Mouse (Mus musculus) kidney, postnatal 25 days (tissue): ENCODE results near the gene Sipa1.

ENCODE experiments used
- DNase-seq, 2 experiments: peaks; one replicate each; pipeline ENCODE4 v3.0.0; 2021; ENCODE audit warnings: mixed read lengths in 2 of 2

Sipa1 gene

DNA sequence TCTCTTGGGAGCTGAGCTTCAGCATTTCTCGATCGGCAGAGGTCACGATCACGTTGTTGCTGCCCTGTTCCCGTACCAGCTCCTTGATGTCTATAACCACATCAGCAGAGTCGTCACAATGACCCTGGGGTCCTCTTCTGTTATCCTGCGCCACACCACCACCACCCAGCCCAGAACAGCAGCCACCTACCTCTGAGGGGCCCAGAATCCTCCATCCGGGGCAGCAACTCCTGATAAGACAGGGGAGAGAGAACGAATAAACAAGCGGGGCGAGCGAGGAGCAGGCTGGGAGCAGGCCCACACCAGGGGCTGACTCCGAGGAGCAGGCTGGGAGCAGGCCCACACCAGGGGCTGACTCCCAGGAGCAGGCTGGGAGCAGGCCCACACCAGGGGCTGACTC is 22.9 kb upstream of the Sipa1 start:
- no peak for DNase-seq

GRCm38 (mm10) chr19:5685861-5686260 is 22.4 kb upstream of the Sipa1 start:
- no peak for DNase-seq

GRCm38 (mm10) chr19:5685431-5685830 is 21.9 kb upstream of the Sipa1 start:
- DNase-seq = no peak

DNA sequence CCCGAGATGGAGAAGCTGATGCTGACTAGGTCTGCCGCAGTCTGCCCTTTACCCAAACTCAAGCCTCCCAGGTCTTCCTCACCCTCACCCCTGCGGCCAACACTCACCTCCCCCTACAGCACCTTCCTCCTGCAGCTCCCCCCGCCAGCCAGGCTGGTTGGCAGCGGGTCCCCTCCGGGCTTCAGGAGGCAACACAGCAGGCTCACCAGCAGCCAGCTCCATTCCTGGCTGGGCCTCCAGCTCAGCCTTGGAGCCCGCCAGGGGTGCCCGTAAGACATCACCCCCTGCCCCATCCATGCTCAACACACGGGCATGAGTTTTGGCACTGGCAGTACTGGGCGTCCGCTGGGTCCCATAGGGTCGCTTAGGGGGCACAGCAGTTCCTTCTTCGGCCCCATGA is 21.5 kb upstream of the Sipa1 start:
- no peak for DNase-seq

GRCm38 (mm10) chr19:5684236-5684635 is 20.7 kb upstream of the Sipa1 start:
- peak; percentile 40 to 77 for DNase-seq

- peak; percentile 41 to 68 for DNase-seq
Observed at GRCm38 (mm10) chr19:5680432-5680831, 16.9 kb upstream of the Sipa1 start.

DNA sequence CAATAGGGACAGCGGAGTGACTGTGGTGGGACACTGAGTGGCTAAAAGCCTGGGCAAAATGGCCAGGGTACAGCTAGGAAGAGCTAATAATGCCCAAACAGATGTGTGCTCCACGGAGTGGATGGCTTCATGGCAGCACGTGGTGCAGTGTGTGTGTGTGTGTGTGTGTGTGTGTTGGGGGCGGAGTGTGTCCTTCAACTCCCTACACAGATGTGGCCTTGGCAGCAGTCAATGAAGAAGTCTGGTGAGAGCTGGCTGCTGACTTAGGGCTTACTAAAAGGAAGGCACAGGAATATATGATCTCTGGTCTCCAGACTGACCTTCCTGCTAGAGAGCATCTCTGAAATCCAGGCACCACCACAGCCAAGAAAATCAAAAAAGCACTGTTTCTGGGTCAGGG is 4.9 kb upstream of the Sipa1 start:
- no peak for DNase-seq

GRCm38 (mm10) chr19:5666386-5666785 is 2.9 kb upstream of the Sipa1 start:
- no peak for DNase-seq

DNA sequence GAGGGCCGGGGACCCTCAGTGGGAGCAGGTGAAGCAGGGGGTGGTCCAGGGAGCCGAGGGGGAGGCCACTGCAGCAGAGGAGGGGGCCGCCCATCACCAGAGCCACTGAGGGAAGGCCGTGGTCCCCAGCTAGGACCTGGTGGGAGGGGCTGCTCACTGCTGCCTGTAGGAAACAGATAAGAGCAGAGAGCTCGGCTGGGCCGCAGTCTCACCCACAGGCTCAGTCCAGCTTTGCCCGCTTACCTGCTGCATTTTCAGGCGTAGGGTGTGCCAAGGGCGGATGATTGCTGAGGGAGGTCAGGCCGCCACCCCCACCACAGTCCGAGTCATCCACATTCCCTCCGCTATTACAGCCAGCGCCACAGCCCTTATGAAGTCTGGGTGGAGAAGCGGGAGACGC is 2.0 kb upstream of the Sipa1 start:
- DNase-seq = no peak

GRCm38 (mm10) chr19:5664669-5665257 is 1.3 kb upstream of the Sipa1 start:
- DNase-seq = no peak

GRCm38 (mm10) chr19:5662310-5662709 is 1.2 kb downstream of the Sipa1 start:
- no peak for DNase-seq

DNA sequence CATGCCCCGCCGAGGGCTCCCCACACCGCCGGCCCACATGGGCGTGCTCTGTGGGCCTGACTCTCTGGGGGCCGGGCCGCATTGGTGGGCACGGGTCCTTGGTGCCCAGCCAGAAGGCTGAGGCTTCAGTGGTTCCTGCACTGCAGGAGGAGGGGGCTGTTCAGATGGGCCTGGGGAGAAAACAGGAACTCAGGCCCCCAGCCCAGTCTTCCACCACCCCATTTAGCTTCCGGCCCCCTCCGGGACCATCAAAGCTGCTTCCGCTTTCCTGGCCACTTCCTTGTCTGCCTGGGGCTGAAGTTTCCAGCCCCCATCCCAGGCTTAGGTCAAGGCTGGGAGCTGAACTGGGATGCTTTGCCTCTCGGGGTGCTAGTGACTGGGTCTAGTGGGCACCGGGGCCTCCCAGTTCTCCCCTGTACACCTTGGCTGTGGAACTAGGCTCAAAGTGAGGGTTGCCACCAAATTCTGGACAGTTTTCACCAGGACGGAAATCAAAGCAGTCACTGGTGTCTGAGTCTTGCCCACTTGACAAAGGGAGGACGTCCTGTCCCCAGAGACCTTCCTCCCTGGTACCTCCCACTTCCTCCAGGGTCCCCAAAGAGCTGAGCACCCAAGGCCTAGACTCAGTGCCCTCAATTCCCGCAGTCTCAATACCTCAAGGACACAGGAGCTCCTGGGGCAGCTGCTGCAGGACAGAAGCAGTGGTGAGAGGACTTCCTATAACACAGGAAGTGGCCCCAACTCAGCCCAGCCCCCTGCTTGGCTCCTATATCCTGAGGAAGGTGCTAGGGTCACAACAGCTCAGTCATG is 2.4 kb downstream of the Sipa1 start:
- DNase-seq = peak; percentile 47 to 76

DNA sequence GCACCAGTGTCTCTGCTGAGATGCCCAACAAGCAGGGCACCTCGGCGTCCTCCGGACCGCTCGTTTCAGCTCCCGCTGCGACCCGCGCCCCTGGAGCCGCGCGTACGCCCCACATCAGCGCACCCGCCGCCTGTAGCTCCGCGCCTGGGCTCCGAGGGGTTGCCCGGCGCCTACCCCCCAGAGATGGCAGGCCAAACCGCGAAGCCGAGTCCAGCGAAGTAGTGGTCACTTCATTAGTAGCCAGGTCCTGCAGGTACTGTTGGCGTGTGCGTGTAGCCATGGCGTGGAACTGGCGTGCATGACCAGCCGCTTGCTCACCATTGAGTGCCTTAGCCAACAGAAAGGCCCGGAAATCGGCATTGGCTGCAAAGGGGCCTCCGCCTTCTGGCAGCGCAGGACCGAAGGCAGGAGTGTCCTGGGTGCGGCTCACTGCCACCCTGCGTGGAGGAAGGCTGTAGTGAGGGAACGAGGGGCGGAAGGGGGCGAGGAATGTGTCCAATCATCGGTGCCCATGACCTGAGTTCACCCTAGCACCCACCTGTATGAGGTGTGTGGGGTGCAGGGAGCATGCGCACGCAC is 8.7 kb downstream of the Sipa1 start:
- DNase-seq = no peak

- peak; percentile 24 to 48 for DNase-seq
Observed at GRCm38 (mm10) chr19:5653969-5654719, 9.4 kb downstream of the Sipa1 start.

DNA sequence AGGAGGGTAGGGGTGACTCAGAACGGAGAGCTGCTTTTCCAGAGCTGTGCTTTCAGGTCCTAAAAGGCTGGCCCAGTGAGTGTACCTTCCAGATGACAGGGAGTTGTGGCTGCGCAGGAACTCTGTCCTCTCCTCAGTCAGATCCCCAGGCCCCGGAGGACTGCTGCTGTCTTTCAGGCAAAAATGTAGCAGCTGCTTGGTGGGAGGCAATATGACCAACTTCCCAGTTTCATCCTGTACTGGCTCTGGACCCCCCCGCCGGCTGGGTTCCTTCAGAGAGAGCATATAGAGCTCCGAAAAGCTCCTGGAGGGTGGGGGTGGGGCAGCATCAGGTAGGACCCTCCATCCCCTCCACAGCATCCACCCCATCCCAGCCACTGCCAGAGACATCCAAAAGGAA is 10.9 kb downstream of the Sipa1 start:
- peak in 1 of 2 experiments; percentile 26 for DNase-seq

- peak in 1 of 2 experiments; percentile 26 for DNase-seq
Observed at GRCm38 (mm10) chr19:5651502-5652274, 11.8 kb downstream of the Sipa1 start.

DNA sequence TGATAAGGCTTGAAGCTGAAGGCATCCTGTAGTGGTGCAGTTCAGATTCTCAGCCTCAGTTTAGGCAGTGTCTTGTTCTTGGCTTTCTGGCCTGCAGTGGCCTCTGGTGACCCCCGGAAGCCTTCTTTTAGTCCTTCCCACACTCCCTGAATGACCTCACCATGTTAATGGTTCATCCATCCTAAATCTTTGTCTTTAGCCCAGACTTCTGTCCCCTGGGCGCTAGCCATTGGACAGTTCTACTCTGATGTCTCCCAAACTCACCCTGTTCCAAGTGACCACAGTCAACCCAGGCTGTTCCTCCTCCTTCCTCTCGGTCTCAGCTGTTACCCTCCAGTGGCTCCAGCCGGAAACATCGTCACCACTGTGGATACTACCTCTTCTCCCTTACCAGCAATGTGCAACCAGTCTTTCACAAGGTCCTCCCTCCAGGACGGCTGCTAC is 14.2 kb downstream of the Sipa1 start:
- DNase-seq = peak; percentile 48 to 79

DNA sequence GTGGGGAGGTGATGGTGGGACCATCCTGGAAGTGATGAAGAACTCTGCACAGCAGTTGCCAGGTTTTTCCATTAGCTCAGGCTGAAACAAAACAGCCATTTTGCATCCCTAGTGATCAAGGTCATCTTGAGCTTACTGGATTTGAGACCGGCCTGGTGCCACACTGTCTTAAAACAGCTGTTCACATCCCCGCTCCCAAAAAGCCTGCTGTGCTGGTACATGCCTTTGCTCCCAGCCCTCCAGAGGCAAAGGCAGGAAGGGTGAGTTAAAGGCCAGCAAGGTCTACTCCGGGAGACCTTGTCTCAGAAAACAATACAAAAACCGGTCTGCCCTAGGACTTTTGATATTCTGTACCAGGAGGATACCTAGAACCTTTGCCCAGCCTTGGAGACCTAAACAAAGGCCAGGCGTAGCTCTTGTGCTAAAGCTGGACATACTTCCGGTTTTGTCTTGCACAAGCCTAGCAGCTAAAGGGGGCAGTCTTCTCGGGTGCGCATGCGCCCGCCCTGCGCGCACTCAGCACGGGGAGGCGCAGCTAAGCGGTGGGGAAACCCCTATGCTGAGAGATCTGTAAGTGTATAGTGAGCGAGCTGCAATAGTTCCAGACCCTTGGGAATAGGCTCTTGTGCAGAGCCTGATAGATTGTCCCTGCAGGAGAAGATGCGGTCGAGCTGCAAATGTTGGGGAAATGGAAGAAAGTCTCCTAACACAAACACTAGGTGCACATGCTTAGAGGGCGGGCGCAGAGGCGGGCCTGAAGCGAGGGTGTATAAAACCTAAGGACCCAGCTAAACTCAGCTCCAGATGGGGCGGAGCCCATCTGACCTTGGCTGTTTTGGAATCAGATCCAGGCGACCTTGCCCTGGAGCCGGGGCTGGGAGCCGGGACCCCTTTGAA is 14.9 kb downstream of the Sipa1 start:
- DNase-seq = peak; percentile 78 to 90

GRCm38 (mm10) chr19:5647791-5648190 is 15.7 kb downstream of the Sipa1 start:
- peak in 1 of 2 experiments; percentile 34 for DNase-seq

DNA sequence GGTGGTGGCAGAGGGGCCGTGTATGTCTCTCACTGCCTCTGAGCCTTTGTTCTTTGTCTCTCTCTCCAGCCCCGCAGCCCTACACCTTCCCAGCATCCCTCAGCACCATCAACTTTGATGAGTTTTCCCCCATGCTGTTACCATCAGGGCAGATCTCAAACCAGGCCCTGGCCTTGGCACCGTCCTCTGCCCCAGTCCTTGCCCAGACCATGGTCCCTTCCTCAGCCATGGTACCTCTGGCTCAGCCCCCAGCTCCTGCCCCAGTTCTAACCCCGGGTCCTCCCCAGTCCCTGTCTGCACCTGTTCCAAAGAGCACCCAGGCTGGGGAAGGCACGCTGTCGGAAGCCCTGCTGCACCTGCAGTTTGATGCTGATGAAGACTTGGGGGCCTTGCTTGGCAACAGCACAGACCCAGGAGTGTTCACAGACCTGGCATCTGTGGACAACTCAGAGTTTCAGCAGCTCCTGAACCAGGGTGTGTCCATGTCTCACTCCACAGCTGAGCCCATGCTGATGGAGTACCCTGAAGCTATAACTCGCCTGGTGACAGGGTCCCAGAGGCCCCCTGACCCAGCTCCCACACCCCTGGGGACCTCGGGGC is 16.7 kb downstream of the Sipa1 start:
- DNase-seq = peak in 1 of 2 experiments; percentile 38

DNA sequence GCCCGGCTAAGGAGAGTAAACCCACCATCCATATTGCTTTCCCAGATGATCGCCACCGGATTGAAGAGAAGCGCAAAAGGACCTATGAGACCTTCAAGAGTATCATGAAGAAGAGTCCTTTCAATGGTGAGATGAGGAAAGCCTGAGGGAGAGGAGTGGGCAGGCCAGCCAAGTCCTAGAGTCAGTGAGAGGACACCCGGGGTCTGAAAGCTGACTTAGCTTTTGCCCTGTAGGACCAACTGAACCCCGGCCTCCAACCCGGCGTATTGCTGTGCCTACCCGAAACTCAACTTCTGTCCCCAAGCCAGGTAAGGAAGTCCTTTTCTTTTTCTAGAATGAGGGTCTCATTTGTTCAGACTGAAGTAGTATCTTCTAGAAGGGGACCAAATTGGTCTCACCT is 18.2 kb downstream of the Sipa1 start:
- DNase-seq = peak in 1 of 2 experiments; percentile 37
